Mouse (Mus musculus): ENCODE results near the gene Phtf1.

Gene Phtf1

DNA sequence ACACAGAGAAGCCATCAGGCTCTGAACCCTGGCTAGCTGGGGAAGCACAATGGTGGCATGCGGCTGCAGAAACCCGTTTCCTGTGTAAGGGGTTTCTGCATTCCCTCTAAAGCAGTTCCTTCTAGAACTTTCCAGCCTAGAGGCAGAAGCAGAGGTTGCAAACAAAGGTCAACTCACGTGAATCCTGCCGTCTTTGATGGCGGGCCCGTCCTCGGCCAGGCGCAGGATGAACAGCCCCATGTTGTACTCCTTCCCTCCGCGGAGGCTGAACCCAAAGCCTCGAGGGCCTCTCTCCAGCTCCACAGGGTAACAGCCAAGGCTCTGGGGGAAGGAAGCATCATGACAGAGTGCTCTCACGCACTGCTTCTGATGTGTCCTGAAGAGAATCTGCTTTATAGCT lies 52.2 kb downstream of the Phtf1 start:
- no peak for DNase-seq

DNA sequence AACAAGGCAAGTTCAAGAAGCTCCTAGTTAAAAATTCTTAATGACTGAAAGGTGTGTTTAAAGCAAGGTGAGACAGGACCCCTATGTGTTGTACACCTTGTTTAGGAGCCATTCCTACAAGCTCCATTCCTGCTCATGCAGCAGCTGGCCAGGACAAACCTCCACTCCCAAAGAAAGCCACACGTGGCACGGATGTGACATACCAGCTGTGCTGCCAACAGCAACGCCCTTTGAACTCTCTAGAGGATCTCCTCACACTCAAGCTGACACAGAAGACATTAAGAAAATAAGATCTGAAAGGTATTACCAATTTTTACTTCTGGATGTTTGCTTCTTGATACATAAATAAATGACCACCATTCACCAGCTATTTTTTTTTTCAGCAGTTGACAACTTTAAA lies 59.0 kb downstream of the Phtf1 start:
- DNase-seq = peak; percentile 30

DNA sequence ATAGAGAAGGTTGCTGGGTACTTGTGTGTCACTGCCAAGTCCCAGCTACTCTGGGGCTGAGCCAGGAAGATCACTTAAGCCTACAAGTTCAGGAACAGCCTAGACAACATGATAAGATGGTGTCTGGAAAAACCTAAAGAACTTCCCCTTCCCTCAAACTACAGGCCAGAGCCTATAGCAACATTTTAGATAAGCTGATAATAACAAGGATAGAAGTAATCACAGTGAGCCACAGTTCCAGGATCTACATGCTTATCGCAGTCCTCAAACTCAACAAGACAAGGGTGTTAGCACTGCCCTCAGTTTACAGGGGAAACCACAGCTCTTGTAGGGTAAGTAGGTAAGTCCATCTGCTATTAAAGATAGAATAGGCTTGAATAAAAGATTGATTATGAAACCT lies 64.2 kb downstream of the Phtf1 start:
- no peak for DNase-seq

DNA sequence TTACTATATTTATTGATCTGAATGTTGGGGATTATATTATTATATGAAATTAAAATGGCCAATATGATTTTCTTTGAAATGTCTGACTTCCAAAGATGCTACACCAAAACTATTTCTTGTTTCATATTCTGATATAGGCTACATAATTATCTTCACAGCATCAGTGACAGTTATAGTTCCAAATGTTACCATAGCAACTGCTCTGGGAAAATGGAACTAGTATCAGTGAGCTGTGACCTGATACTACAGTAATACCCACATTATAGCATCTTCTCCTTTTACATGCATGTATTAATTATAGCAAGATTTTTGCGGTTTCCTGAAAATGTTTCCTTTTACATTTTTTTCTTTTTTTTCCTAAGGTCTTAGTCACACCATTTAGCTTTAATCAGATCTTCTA lies 64.8 kb downstream of the Phtf1 start:
- no peak for DNase-seq

DNA sequence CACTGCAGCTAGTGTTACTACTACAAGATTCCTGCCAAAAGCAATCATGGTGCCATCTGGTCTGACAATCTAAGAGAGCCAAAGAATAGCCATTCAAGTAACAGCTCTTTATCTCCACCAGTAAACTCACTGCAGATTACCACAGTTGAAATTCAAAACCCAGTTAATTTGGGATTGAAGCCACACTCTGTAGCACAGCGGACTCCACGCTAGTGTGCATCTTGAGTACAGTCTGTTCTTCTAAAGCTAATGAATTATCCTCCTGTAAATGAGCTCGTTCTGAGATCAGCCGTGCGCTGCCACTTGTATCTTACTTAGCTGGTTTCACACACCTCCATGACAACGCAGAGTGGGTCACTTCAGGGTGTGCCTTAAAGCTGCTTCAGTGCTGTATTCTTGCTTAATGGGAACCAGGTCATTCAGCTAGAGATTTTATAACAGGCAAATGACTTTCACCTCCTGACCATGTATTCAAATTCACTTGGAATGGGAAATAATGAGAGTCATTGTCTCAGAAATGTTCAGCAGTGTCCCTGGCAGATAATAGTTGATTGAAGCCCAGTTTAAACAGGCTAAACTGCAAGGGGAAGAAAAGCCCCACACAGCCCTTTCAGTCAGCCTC lies 91.2 kb downstream of the Phtf1 start:
- DNase-seq = no peak

DNA sequence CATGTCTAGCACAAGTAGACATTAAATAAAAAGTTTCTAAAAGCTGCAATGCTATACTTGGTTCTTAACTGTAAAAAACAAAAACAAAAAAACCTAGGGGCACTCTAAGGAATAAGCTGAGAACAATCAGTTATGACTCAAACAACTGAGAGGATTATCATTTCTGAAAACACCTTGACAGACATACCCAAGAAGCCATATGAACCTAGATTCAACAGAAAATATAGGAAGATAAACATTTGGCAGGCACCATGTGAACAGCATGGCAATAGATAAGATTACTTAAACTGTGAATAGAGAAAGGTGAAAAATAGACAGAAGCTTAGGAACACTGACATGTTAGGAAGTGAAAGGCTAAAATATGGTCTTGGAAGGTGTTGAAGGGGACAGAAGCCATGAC lies 101.5 kb downstream of the Phtf1 start:
- DNase-seq = no peak

All from kidney, postnatal 14 days (tissue).